Mouse (Mus musculus): ENCODE measurements around the gene Elavl2.

DNA sequence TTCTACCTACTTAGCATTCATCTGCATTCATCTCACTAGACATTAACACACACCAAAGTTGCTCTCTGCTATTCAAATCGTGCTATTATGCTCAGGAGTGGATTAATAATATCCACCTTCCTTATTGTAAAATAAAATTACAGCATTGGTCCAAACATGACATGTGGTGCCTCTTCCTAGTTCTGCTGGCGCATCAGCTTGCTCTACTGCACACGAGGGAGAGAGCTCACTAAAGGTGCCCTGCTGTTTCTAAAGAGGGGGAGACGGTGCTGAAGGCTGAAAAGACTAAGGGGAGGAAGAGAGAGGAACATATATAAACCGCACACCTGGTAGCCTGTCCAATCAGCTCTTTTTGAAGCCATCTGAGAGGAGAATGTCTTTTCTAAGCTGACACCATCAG, 38.1 kb downstream of the Elavl2 start:
- TF ChIP-seq CTCF (IDR thresholded peaks at IDR 0.05; ENCODE audit: borderline replicate concordance, extremely low read depth, insufficient read depth, insufficient read length) (no peak), POLR2A (IDR thresholded peaks at IDR 0.05; ENCODE audit: borderline replicate concordance, extremely low read depth, insufficient read depth, insufficient read length, poor library complexity, severe bottlenecking) (no peak)

All from brain, embryonic 14.5 days (tissue).